Mouse (Mus musculus) T-cell, adult 2 months (primary cell): ENCODE data around the gene Dtx4.

Experiments
- DNase-seq: peaks from one replicate; pipeline ENCODE4 v3.0.0; 2022; ENCODE audit warnings: low spot score

The Dtx4 gene

DNA sequence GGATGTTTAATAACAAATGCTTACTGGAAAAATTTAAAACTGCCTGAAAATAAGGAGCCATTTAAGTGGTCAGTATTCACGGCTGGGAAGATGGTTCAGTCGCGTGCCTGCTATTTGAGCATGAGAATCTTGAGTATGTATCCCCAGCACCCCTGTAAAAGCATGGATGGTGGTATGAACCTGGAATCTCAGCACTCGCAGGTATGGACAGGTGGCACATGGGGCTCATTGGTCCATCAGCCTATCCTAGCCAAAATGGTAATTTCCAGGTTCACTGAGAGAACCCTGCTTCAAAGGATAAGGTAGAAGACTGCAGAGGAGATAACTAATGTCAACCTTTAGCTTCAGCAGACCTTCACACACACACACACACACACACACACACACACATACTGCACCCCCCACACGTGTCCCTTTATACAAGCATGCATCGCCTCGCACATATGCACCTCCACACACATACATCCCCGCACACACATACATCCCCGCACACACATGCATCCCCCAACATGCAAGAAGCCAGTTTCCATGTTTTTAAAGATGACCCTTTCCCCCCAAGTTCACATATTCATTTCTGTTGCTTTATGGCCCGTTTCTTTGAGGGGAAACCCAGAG lies 35.6 kb downstream of the Dtx4 start:
- DNase-seq, result no peak

GRCm38 (mm10) chr19:12464674-12465073 lies 36.6 kb downstream of the Dtx4 start:
- DNase-seq, result no peak

DNA sequence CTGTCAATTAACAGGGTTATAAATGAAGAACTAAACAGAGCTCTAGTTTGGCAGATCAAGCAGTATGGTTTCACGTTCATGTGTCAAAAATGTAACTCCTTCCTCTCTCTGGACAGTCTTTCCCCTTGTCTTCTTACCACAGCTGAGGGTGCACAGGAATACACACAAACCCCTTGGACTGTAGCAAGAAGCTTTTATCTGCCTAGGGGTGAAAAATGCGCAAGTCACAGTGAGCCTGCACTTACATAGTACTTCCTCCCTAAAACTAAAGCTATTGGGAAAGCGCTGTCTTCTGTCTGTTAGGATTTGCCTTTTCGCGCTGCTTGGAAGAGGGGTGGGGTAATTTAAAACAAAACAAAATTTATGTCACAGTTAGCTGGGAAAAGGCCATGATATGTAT lies 37.1 kb downstream of the Dtx4 start:
- DNase-seq, result no peak

DNA sequence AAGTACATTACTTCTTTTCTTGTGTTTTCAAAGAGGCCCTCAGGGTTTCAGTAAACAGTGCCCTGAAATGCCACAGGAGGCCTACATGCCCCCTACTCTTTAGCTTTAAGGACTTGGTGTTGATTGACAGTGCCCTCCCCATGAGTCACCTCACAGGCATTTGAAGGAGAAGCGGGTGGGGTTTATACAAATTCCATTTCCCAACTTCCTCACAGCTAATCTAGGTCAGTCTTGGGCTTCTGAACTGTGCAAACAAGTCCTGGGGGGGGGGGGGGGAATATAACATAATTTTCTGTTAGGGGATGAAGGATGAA lies 37.6 kb downstream of the Dtx4 start:
- no peak for DNase-seq

GRCm38 (mm10) chr19:12462851-12463721 lies 38.2 kb downstream of the Dtx4 start:
- DNase-seq, result no peak

DNA sequence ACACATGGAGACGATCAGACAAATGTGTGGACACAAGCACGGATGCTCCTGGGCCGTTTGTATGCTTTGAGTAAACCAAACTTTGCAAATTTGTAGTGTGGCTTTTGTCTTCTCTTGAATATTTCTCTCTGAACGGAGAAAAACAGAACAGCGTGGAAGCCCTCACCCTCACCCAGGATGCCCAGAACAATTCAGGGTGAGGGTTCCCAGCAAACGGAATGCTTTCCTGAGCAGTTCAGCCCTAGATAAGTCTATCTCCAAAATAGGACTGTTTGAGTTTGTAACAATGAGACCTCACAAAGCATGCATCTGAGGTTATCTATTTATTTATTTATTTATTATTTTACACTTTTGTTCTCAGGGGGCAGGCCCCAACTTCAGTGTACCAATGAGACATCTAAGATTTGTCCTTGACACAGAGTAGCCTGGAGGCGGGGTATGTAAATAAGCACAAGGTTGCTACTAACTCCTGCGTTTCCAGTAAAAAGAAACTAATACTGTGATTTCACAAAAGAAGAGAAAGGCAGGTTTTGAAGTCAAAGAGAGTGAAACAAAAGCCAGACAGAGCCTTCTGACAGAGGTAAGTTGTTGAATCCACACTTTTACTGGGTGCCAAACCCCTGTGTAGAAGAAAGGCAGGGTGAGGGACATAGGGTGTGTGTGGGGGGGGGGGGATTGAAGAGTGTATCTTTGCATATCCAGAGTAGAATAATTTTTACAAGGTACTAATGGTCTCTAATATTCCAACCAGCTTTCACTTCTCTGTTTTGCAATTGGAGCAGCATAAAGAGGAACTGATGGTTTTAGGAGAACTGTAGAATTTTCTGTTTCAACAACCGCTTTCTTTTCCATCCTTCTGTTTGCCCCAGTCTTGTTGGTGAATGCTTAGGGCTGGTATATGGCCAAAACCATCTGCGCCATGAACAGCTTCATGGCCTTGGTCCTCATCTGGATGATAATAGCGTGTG lies 40.7 kb downstream of the Dtx4 start, which contains the start of gene Mpeg1:
TSS of gene Mpeg1 (plus strand) at position 498 of the 968 bp plus-strand sequence.
- no peak for DNase-seq

- DNase-seq, result no peak
Observed at GRCm38 (mm10) chr19:12459516-12459915, 41.7 kb downstream of the Dtx4 start.

GRCm38 (mm10) chr19:12457401-12458066 lies 43.7 kb downstream of the Dtx4 start:
- DNase-seq, result peak; percentile 14

DNA sequence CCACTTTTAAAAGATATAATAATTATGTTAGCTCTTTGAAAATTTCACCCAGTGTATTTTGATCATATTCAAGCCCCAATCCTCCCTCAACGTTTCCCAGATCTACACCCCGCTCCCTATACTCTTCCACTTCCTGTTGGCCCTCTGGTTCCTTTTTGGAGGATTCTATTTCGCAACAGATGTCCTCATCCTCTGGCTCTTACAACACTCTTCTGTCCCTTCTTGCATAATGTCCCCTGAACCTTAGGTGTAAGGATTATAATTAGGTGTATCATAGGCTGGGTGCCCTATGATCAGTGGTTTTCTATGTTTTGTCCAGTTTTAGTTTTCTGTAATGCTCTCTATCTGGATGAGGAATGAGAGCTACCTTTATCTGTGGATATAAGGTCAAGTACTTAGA lies 56.2 kb downstream of the Dtx4 start:
- no peak for DNase-seq

- no peak for DNase-seq
Observed at GRCm38 (mm10) chr19:12442560-12442959, 58.7 kb downstream of the Dtx4 start.

- DNase-seq, result no peak
Observed at GRCm38 (mm10) chr19:12440103-12440725, 61.0 kb downstream of the Dtx4 start.

GRCm38 (mm10) chr19:12439581-12439980 lies 61.7 kb downstream of the Dtx4 start:
- no peak for DNase-seq

- DNase-seq, result no peak
Observed at GRCm38 (mm10) chr19:12435750-12436524, 65.3 kb downstream of the Dtx4 start.

GRCm38 (mm10) chr19:12435011-12435416 lies 66.2 kb downstream of the Dtx4 start:
- no peak for DNase-seq

GRCm38 (mm10) chr19:12433033-12433432 lies 68.2 kb downstream of the Dtx4 start:
- peak; percentile 30 for DNase-seq

GRCm38 (mm10) chr19:12427605-12428004 lies 73.6 kb downstream of the Dtx4 start, which contains the start of gene Pfpl:
Gene Pfpl (plus strand): TSS chr19:12427905.
- no peak for DNase-seq

DNA sequence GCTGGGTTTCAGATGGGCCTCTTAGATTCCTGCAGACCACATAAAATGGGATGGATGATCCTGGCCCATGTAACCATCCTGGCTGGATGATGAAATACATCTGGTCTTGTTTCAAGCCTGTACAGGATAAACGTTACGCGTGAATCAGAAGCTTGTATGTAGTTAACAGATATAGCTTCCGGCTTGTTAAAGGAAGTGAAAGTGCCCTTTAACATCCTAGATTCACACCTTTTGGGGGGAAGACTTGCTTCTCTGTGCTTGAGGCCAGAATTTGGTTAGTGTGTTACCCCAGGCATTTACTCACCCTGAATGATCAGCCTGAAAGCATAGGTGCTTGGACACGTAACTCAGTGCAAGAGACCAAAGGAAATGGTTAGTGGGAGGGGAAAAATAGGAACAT lies 74.2 kb downstream of the Dtx4 start:
- DNase-seq, result no peak

GRCm38 (mm10) chr19:12421680-12422079 lies 79.6 kb downstream of the Dtx4 start:
- DNase-seq, result no peak

DNA sequence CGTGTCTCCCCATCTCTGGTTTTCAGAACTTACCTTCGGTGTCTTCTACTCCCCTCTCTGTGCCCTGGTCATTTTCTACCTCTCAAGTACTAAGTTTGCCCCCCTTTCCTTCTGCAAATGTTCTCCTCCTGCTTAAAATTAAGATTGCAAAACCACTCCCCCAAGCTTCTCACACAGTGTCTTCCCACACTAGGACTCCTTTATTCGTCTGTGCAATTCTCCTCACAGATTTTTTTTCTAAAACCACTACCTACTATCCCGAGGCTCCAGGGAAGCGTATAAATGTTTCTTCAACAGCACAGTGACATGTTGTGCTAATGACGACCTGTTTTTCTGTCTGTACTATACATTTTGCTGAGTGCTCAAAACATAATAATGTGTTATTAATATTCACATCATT lies 80.7 kb downstream of the Dtx4 start:
- DNase-seq, result no peak

DNA sequence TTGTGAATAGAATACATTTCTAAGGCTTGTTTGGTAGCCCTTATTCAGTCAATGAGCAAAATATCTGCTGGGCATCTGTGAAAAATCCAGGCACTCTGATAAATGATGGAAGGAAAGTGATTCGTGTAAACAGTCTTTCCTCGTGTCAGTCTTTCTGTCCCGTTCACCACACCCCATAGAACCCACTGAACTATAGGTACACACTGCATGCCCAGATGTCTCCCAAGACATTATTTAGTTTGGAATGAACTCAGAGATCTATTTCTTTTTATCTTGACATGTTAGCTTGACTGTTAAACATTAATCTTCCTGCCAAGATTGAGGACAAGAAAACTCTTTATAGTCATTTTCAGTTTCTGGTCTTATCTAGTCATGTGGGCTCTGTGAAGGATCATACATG lies 82.9 kb downstream of the Dtx4 start:
- no peak for DNase-seq

GRCm38 (mm10) chr19:12417361-12417760 lies 83.9 kb downstream of the Dtx4 start, which contains the start of gene Olfr1441:
Gene Olfr1441 (plus strand): TSS chr19:12417433.
- DNase-seq, result no peak
